Mouse (Mus musculus) cortical plate, adult 2 months (tissue): ENCODE results near the gene Cmip.

Source experiments
- CTCF ChIP-seq: fragments of 200-500 bp; IDR thresholded peaks from 2 replicates; pipeline ENCODE4 v1.5.1; 2011; ENCODE audit warnings: mild to moderate bottlenecking, control low read depth, low read length; ENCODE audit not compliant: insufficient read depth; ENCODE audit errors: extremely low read depth
- POLR2A ChIP-seq: fragments of 200-500 bp; IDR thresholded peaks from 2 replicates; pipeline ENCODE4 v1.6.1; 2011; ENCODE audit warnings: mild to moderate bottlenecking, low read length, control low read depth; ENCODE audit not compliant: insufficient read depth; ENCODE audit errors: extremely low read depth

DNA sequence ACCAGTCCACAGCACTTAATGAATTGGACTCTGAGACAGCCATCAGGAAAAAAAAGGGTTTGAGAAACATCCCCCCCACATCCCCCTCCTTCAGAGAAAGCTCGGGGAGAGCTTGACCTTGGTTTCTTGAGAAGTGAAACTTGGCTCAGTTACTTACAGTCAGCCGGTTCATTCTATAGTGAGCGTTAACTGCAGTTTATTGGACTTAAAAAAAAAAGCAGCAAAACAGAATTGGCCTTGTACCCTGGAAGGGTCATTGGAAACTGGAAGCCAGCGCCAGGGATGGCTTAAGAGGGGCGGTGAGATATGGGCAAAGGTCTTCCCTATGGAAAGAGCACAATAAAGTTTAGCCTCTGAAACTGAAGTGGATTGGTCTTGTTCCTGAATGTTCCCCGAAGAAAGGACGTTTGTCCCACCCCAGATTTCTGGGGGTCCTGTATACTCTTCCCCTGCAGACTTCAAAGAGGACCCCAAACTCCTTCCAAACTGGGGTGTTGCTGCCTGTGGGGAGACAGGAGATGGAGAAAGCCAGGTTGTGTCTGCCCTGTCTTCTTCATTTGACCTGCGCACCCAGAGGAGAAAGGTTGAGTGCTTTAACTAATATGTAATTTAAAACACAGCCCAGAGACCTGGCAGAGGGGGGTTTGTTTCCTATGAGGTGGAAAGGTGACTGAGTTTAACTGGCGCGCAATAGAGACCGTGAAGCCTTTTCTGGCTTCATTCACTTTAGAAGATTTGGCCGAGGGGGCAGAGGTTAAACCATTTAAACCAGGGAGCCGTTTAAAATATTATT, 51.6 kb downstream of the Cmip start:
- TF ChIP-seq CTCF (no peak), POLR2A (no peak)
